Mouse (Mus musculus) kidney, embryonic 15.5 days (tissue): ENCODE measurements around the gene Arl1. TPM values are rescaled to one million over a fixed set of nuclear protein-coding genes. Genes with fewer than 3 reads are reported as not detected.
"Not testable (repeated sequence)": the region's sequence is repeated elsewhere in the genome, so short reads cannot be mapped to it uniquely, and the experiment has no call there.

ENCODE experiments used
- ATAC-seq: fragments of 200-750 bp; cut with Nextera tagmentation; replicated peaks from 2 replicates; pipeline ENCODE4 v1.8.0; 2017; ENCODE audit warnings: moderate TSS enrichment; ENCODE audit not compliant: low FRiP score
- H3K27ac ChIP-seq: fragments of 300-500 bp; sonication (generic); 2 replicates; pipeline ENCODE4 v1.5.1; 2015; ENCODE audit warnings: mild to moderate bottlenecking, inconsistent platforms
- H3K27me3 ChIP-seq: fragments of 300-500 bp; sonication (generic); 2 replicates; pipeline ENCODE4 v1.6.1; 2015; ENCODE audit warnings: inconsistent platforms
- H3K36me3 ChIP-seq: fragments of 300-500 bp; sonication (generic); 2 replicates; pipeline ENCODE4 v1.6.1; 2015; ENCODE audit warnings: inconsistent platforms
- H3K4me1 ChIP-seq: fragments of 300-500 bp; sonication (generic); 2 replicates; pipeline ENCODE4 v1.6.1; 2015; ENCODE audit warnings: inconsistent platforms
- H3K4me2 ChIP-seq: fragments of 300-500 bp; sonication (generic); 2 replicates; pipeline ENCODE4 v1.6.1; 2015; ENCODE audit warnings: moderate library complexity, mild to moderate bottlenecking, inconsistent platforms
- H3K4me3 ChIP-seq: fragments of 300-500 bp; sonication (generic); replicated peaks from 2 replicates; pipeline ENCODE4 v1.5.1; 2015; ENCODE audit warnings: mild to moderate bottlenecking, inconsistent platforms
- H3K9ac ChIP-seq: fragments of 300-500 bp; sonication (generic); 2 replicates; pipeline ENCODE4 v1.6.1; 2015; ENCODE audit warnings: mild to moderate bottlenecking, inconsistent platforms
- H3K9me3 ChIP-seq: fragments of 300-500 bp; sonication (generic); replicated peaks from 2 replicates; pipeline ENCODE4 v1.6.1; 2016; ENCODE audit warnings: inconsistent platforms
- WGBS: fragments of 180-500 bp; shearing (Covaris S2); methylation state at CpG from one replicate; pipeline ENCODE4 v1.1.7; 2015; ENCODE audit warnings: mixed read lengths; 5-methylcytosine and 5-hydroxymethylcytosine counted together
- polyA plus RNA-seq: library from polyadenylated mRNA; unstranded; fragments of >200 nt; fragmentation: Nextera tagmentation; extraction: Ambion mirVana; gene quantifications from 2 replicates; pipeline ENCODE4 v1.2.1, GENCODE M21; 2015

Arl1 gene
- polyA plus RNA-seq, 1 experiment from 2014 or later = 191 TPM

GRCm38 (mm10) chr10:88725343-88725742 is 5.3 kb upstream of the Arl1 start:
- Histone ChIP-seq H3K27me3 (0 out of 2 replicates have a peak, but pooled peaks cover 4% of the 10 kb centered on the region), H3K4me2 (no peak overlapping the region), H3K4me1 (peaks cover 3% of the 10 kb centered on the region), H3K9me3 (no peaks in the 10 kb centered on the region), H3K36me3 (no peaks in the 10 kb centered on the region), H3K9ac (no peak overlapping the region), H3K4me3 (no peak overlapping the region), H3K27ac (no peak overlapping the region)
- ATAC-seq = no peak
- WGBS = 40% methylated on average over 2 of the region's 2 CpGs

- H3K27me3 ChIP-seq = no peaks in the 10 kb centered on the region
- H3K36me3 ChIP-seq = no peaks in the 10 kb centered on the region
- peaks cover 4% of the 10 kb centered on the region for H3K4me1 ChIP-seq
- H3K4me2 ChIP-seq = no peak overlapping the region
- ATAC-seq = no peak
- WGBS = 57% methylated on average over 1 of the region's 1 CpGs
- H3K9me3 ChIP-seq = no peaks in the 10 kb centered on the region
- no peak overlapping the region for H3K27ac ChIP-seq
- no peak overlapping the region for H3K4me3 ChIP-seq
- H3K9ac ChIP-seq = no peak overlapping the region
These were observed 3.5 kb upstream of the Arl1 start for GRCm38 (mm10) chr10:88727128-88727527.

GRCm38 (mm10) chr10:88728166-88728565 is 2.5 kb upstream of the Arl1 start:
- Histone ChIP-seq H3K27ac (no peak overlapping the region), H3K4me1 (peaks cover 12% of the 10 kb centered on the region), H3K9ac (no peak overlapping the region), H3K4me2 (no peak overlapping the region), H3K36me3 (no peaks in the 10 kb centered on the region), H3K9me3 (no peaks in the 10 kb centered on the region), H3K27me3 (no peaks in the 10 kb centered on the region), H3K4me3 (no peak overlapping the region)
- no peak for ATAC-seq
- WGBS = 75% methylated on average over 8 of the region's 8 CpGs

GRCm38 (mm10) chr10:88731496-88732308 is 1.0 kb downstream of the Arl1 start:
- 2% methylated on average over 61 of the region's 61 CpGs for WGBS
- Histone ChIP-seq H3K9me3 (no peaks in the 10 kb centered on the region), H3K9ac (peak overlapping the region; percentile 92), H3K4me3 (peak overlapping the region; percentile 94), H3K27me3 (no peaks in the 10 kb centered on the region), H3K4me2 (peak overlapping the region; percentile 90), H3K4me1 (peaks cover 13% of the 10 kb centered on the region), H3K36me3 (peaks cover 24% of the 10 kb centered on the region), H3K27ac (peak overlapping the region; percentile 93)
- peak; percentile 52 for ATAC-seq

GRCm38 (mm10) chr10:88732309-88732622 is 1.6 kb downstream of the Arl1 start:
- Histone ChIP-seq H3K27me3 (no peaks in the 10 kb centered on the region), H3K9me3 (no peaks in the 10 kb centered on the region), H3K27ac (no peak overlapping the region), H3K36me3 (peaks cover 30% of the 10 kb centered on the region), H3K4me1 (peaks cover 13% of the 10 kb centered on the region), H3K4me2 (peak overlapping the region; percentile 90), H3K9ac (peak overlapping the region; percentile 92), H3K4me3 (peak overlapping the region; percentile 94)
- WGBS = 11% methylated on average over 6 of the region's 6 CpGs
- no peak for ATAC-seq

GRCm38 (mm10) chr10:88739074-88739473 is 8.4 kb downstream of the Arl1 start:
- H3K9me3 ChIP-seq, H3K27me3 ChIP-seq, H3K4me3 ChIP-seq, H3K9ac ChIP-seq, H3K4me2 ChIP-seq, H3K27ac ChIP-seq, ATAC-seq, H3K4me1 ChIP-seq: not testable (repeated sequence)
- H3K36me3 ChIP-seq = peaks cover 76% of the 10 kb centered on the region
- 97% methylated on average over 8 of the region's 8 CpGs for WGBS

GRCm38 (mm10) chr10:88739818-88740217 is 9.2 kb downstream of the Arl1 start:
- Histone ChIP-seq H3K4me1 (no peaks in the 10 kb centered on the region), H3K4me3 (no peak overlapping the region), H3K36me3 (peaks cover 78% of the 10 kb centered on the region), H3K9me3 (no peaks in the 10 kb centered on the region), H3K27ac (no peak overlapping the region), H3K9ac (no peak overlapping the region), H3K4me2 (no peak overlapping the region), H3K27me3 (no peaks in the 10 kb centered on the region)
- 87% methylated on average over 1 of the region's 1 CpGs for WGBS
- ATAC-seq = no peak

GRCm38 (mm10) chr10:88740781-88741180 is 10.1 kb downstream of the Arl1 start:
- 76% methylated on average over 5 of the region's 5 CpGs for WGBS
- peaks cover 80% of the 10 kb centered on the region for H3K36me3 ChIP-seq

GRCm38 (mm10) chr10:88741426-88741825 is 10.8 kb downstream of the Arl1 start:
- H3K9ac ChIP-seq = no peak overlapping the region
- H3K4me1 ChIP-seq = no peaks in the 10 kb centered on the region
- H3K4me2 ChIP-seq = no peak overlapping the region
- H3K9me3 ChIP-seq = no peaks in the 10 kb centered on the region
- H3K27me3 ChIP-seq = no peaks in the 10 kb centered on the region
- no peak overlapping the region for H3K27ac ChIP-seq
- H3K4me3 ChIP-seq = no peak overlapping the region
- ATAC-seq = no peak
- WGBS = 83% methylated on average over 2 of the region's 2 CpGs
- H3K36me3 ChIP-seq = peaks cover 78% of the 10 kb centered on the region

More at GRCm38 (mm10) chr10:88740781-88741180, 10.1 kb downstream of the Arl1 start:
- Histone ChIP-seq H3K4me1 (no peaks in the 10 kb centered on the region), H3K4me3 (no peak overlapping the region), H3K9me3 (no peaks in the 10 kb centered on the region), H3K4me2 (no peak overlapping the region), H3K27ac (no peak overlapping the region), H3K27me3 (no peaks in the 10 kb centered on the region), H3K9ac (no peak overlapping the region)
- no peak for ATAC-seq

GRCm38 (mm10) chr10:88761524-88762212 is 31.0 kb downstream of the Arl1 start:
- peaks cover 94% of the 10 kb centered on the region for H3K36me3 ChIP-seq
- 0 out of 2 replicates have a peak, but pooled peaks have one; percentile 36 for ATAC-seq
- no peaks in the 10 kb centered on the region for H3K4me1 ChIP-seq
- no peak overlapping the region for H3K4me2 ChIP-seq
- no peak overlapping the region for H3K9ac ChIP-seq
- no peak overlapping the region for H3K27ac ChIP-seq
- no peak overlapping the region for H3K4me3 ChIP-seq
- H3K9me3 ChIP-seq = no peaks in the 10 kb centered on the region
- WGBS = 87% methylated on average over 13 of the region's 13 CpGs
- H3K27me3 ChIP-seq = no peaks in the 10 kb centered on the region

GRCm38 (mm10) chr10:88765431-88766142 is 34.9 kb downstream of the Arl1 start:
- Histone ChIP-seq H3K27ac (no peak overlapping the region), H3K9ac (no peak overlapping the region), H3K9me3 (no peaks in the 10 kb centered on the region), H3K4me2 (no peak overlapping the region), H3K4me1 (no peaks in the 10 kb centered on the region), H3K36me3 (peaks cover 94% of the 10 kb centered on the region), H3K27me3 (no peaks in the 10 kb centered on the region), H3K4me3 (no peak overlapping the region)
- WGBS = 84% methylated on average over 15 of the region's 15 CpGs
- no peak for ATAC-seq

GRCm38 (mm10) chr10:88768961-88769360 is 38.3 kb downstream of the Arl1 start:
- H3K4me1 ChIP-seq = no peaks in the 10 kb centered on the region
- no peak for ATAC-seq
- H3K27me3 ChIP-seq = no peaks in the 10 kb centered on the region
- no peak overlapping the region for H3K4me3 ChIP-seq
- no peak overlapping the region for H3K27ac ChIP-seq
- H3K9me3 ChIP-seq = no peaks in the 10 kb centered on the region
- 91% methylated on average over 5 of the region's 5 CpGs for WGBS
- no peak overlapping the region for H3K9ac ChIP-seq
- peaks cover 94% of the 10 kb centered on the region for H3K36me3 ChIP-seq
- H3K4me2 ChIP-seq = no peak overlapping the region
